Mouse (Mus musculus) cortical plate, adult 2 months (tissue): ENCODE measurements at regions not wholly inside any gene's neighbourhood (a gene's known extent, or its start where the extent isn't known, plus 50 kb on each side); places are given as distances from the start of the nearest gene placed in this dataset.

Source experiments
- CTCF ChIP-seq: fragments of 200-500 bp; IDR thresholded peaks from 2 replicates; pipeline ENCODE4 v1.5.1; 2011; ENCODE audit warnings: mild to moderate bottlenecking, control low read depth, low read length; ENCODE audit not compliant: insufficient read depth; ENCODE audit errors: extremely low read depth
- POLR2A ChIP-seq: fragments of 200-500 bp; IDR thresholded peaks from 2 replicates; pipeline ENCODE4 v1.6.1; 2011; ENCODE audit warnings: mild to moderate bottlenecking, low read length, control low read depth; ENCODE audit not compliant: insufficient read depth; ENCODE audit errors: extremely low read depth

DNA sequence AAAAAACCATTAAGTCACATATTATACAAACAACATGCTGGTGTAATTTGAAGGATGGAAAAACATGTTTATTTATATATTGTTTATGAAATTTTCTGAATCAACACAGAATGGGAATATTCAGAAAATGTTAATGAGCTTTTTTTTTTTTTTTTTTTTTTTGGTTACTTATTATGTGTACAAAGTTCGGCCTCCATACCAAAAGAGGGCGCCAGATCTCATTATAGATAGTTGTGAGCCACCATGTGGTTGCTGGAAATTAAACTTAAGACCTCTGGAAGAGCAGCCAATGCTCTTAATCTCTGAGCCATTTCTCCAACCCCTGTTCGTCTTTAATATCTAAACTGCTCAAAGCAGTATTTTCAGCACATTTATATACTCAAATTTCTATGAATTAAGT lies 133.3 kb downstream of the Ndufa4 start:
- TF ChIP-seq POLR2A, result no peak
- no peak for TF ChIP-seq CTCF
